In genomic region chr10:24625060-24625701, GRCm38 (mm10) we compare ENCODE assay signal across 8 mouse cellular contexts. TPM values are rescaled to one million over a fixed set of nuclear protein-coding genes. Genes with fewer than 3 reads are reported as not detected.
DNase-seq lines count a peak whose midpoint lies in the region; ATAC-seq and TF ChIP-seq lines count a peak whose summit lies in the region.

No protein-coding gene starts in this region.

- peak; percentile 85 for TF ChIP-seq CTCF in brain, embryonic 14.5 days (IDR thresholded peaks at IDR 0.05; ENCODE audit: borderline replicate concordance, extremely low read depth, insufficient read depth, insufficient read length)
- peak; percentile 97 for TF ChIP-seq CTCF in heart, postnatal 0 days (IDR thresholded peaks at IDR 0.05; ENCODE audit: low read depth)
- TF ChIP-seq CTCF in layer of hippocampus, adult 2 months (conservative IDR thresholded peaks at IDR 0.05), result peak; percentile 81

- H3K9me3 ChIP-seq in forebrain, embryonic 10.5 days, result no peaks in the 10 kb centered on the region
- no peaks in the 10 kb centered on the region for H3K9me3 ChIP-seq in heart, postnatal 0 days (replicated peaks; ENCODE audit: control insufficient read depth, low read length)

- no peak for TF ChIP-seq POLR2A in brain, embryonic 14.5 days (IDR thresholded peaks at IDR 0.05; ENCODE audit: borderline replicate concordance, extremely low read depth, insufficient read depth, insufficient read length, poor library complexity, severe bottlenecking)

- no peak overlapping the region; the same call in 1 of the 2 replicates for H3K4me3 ChIP-seq in forebrain, embryonic 10.5 days
- no peak overlapping the region for H3K4me3 ChIP-seq in heart, postnatal 0 days (ENCODE audit: low read depth, low read length)
- H3K4me3 ChIP-seq in layer of hippocampus, adult 2 months, result no peak overlapping the region

- 0 out of 2 replicates have a peak, but pooled peaks cover 6% of the 10 kb centered on the region for H3K27me3 ChIP-seq in forebrain, embryonic 10.5 days (ENCODE audit: poor library complexity, severe bottlenecking)
- H3K27me3 ChIP-seq in heart, postnatal 0 days (ENCODE audit: control insufficient read depth, insufficient read depth, low read length), result no peaks in the 10 kb centered on the region

- no peak; the same call in 1 of the 2 replicates for ATAC-seq in heart, postnatal 0 days (ENCODE audit: insufficient read depth, low read depth)

- 0 out of 2 replicates have a peak overlapping the region, but pooled peaks have one; percentile 37 for H3K4me2 ChIP-seq in heart, postnatal 0 days (ENCODE audit: low read depth, low read length)

- 39% methylated on average over 24 of the region's 24 CpGs for WGBS in forebrain, embryonic 10.5 days
- WGBS in heart, postnatal 0 days, result 31% methylated on average over 24 of the region's 24 CpGs

- TF ChIP-seq EP300 in heart, postnatal 0 days (IDR thresholded peaks at IDR 0.05; ENCODE audit: low read depth), result no peak

- H3K4me1 ChIP-seq in forebrain, embryonic 10.5 days, result peaks cover 8% of the 10 kb centered on the region; the same call in 1 of the 2 replicates
- H3K4me1 ChIP-seq in heart, postnatal 0 days (ENCODE audit: control insufficient read depth, insufficient read depth), result no peaks in the 10 kb centered on the region; the same call in 1 of the 2 replicates

- no peak overlapping the region for H3K9ac ChIP-seq in heart, postnatal 0 days (replicated peaks; ENCODE audit: low read depth, low read length)

- peak overlapping the region; percentile 78 for H3K27ac ChIP-seq in forebrain, embryonic 10.5 days
- no peak overlapping the region for H3K27ac ChIP-seq in heart, postnatal 0 days (ENCODE audit: low read depth)
- H3K27ac ChIP-seq in layer of hippocampus, adult 2 months, result no peak overlapping the region

- H3K36me3 ChIP-seq in forebrain, embryonic 10.5 days (replicated peaks), result no peaks in the 10 kb centered on the region
- no peaks in the 10 kb centered on the region for H3K36me3 ChIP-seq in heart, postnatal 0 days (replicated peaks; ENCODE audit: control insufficient read depth, insufficient read depth, low read length)

- peak; percentile 94 for DNase-seq in ES-CJ7 (ENCODE audit: low read depth, low spot score)
- peak; percentile 92 for DNase-seq in brain, embryonic 14.5 days (ENCODE audit: low read depth)
- DNase-seq in forebrain, embryonic 10.5 days (ENCODE audit: extremely low spot score, low spot score), result peak; percentile 90
- DNase-seq in heart, postnatal 0 days (ENCODE audit: low spot score), result peak; percentile 71
- DNase-seq in layer of hippocampus, adult 2 months (ENCODE audit: low spot score in 2 of 2), result peak; percentile 61 to 87
- peak; percentile 93 for DNase-seq in lung, postnatal 10 days
- DNase-seq in retina, embryonic 14.5 days (ENCODE audit: low spot score), result peak; percentile 90
- peak; percentile 88 for DNase-seq in thymus, postnatal 25 days

RNA-seq across cellular contexts. Expression of gene Ccn2, which starts 29.9 kb away (rescaled TPM):
- polyA plus RNA-seq in brain, embryonic 14.5 days (2012; rRNA removed), result 8.7 and 11.7 TPM in 2 replicates
- 11.2 and 11.7 TPM in 2 replicates for polyA plus RNA-seq in forebrain, embryonic 10.5 days (2016; fragmentation: Nextera tagmentation; extraction: Ambion mirVana)
- total RNA-seq in heart, postnatal 0 days (2014; rRNA removed; ENCODE audit: low replicate concordance), result 265 and 376 TPM in 2 replicates
- 15.3 and 24.4 TPM in 2 replicates for polyA plus RNA-seq in heart, postnatal 0 days (2015; fragmentation: Nextera tagmentation; extraction: Ambion mirVana)
- total RNA-seq in layer of hippocampus, adult 2 months (2021), result 1 to 10 TPM; 8.5 to 9.7 TPM
